Mouse (Mus musculus) CH12.LX (cell line): ENCODE results near the gene Rtn1. TPM values are rescaled to one million over a fixed set of nuclear protein-coding genes. Genes with fewer than 3 reads are reported as not detected.

Experiments used
- DNase-seq: peaks from one replicate; pipeline ENCODE4 v3.0.0-alpha.2; 2013; ENCODE audit errors: extremely low read depth
- H3K27ac ChIP-seq: 2 replicates; pipeline ENCODE4 v1.5.1; 2012; ENCODE audit warnings: low read depth, mild to moderate bottlenecking, control low read depth, moderate library complexity; ENCODE audit not compliant: insufficient read depth
- H3K27me3 ChIP-seq: replicated peaks from 2 replicates; pipeline ENCODE3; 2012; ENCODE audit warnings: inconsistent platforms
- H3K36me3 ChIP-seq, 2 experiments: replicated peaks in 1 of 2; 2 replicates each; pipeline versions ENCODE3 to v1.6.1; 2012; ENCODE audit warnings: inconsistent platforms in 1 of 2, low read length in 1 of 2, mild to moderate bottlenecking in 1 of 2, mixed read lengths in 1 of 2, moderate library complexity in 1 of 2; ENCODE audit not compliant: control insufficient read depth in 1 of 2, insufficient read depth in 1 of 2
- H3K4me1 ChIP-seq, 2 experiments: 2 replicates each; pipeline ENCODE4 v1.6.1; 2012; ENCODE audit warnings: inconsistent platforms in 1 of 2, moderate library complexity in 1 of 2; ENCODE audit not compliant: insufficient read depth in 2 of 2, control insufficient read depth in 1 of 2
- H3K4me2 ChIP-seq: 2 replicates; pipeline ENCODE4 v1.6.1; 2012; ENCODE audit warnings: low read depth, mild to moderate bottlenecking, control low read depth; ENCODE audit not compliant: poor library complexity, insufficient read depth, severe bottlenecking
- H3K4me3 ChIP-seq, 3 experiments: fragments of 150-350 bp in 1 of 3; sonication (generic) in 1 of 3; replicated peaks in 1 of 3; 2 replicates each; pipeline versions ENCODE3 to v1.5.1; 2011 to 2012; ENCODE audit warnings: low read depth in 2 of 3, low read length in 2 of 3, mild to moderate bottlenecking in 2 of 3, moderate library complexity in 2 of 3, control low read depth in 1 of 3, improper control_type of control experiment in 1 of 3, inconsistent platforms in 1 of 3, mixed read lengths in 1 of 3; ENCODE audit not compliant: poor library complexity in 1 of 3
- H3K79me2 ChIP-seq: replicated peaks from 2 replicates; pipeline ENCODE4 v1.6.1; 2012; ENCODE audit warnings: mild to moderate bottlenecking, moderate library complexity; ENCODE audit not compliant: control insufficient read depth, poor library complexity, insufficient read depth, severe bottlenecking; ENCODE audit errors: extremely low read depth
- H3K9ac ChIP-seq: 2 replicates; pipeline ENCODE4 v1.6.1; 2012; ENCODE audit warnings: low read depth, mild to moderate bottlenecking, control low read depth, moderate library complexity; ENCODE audit not compliant: insufficient read depth
- H3K9me3 ChIP-seq: replicated peaks from 2 replicates; pipeline ENCODE3; 2012; ENCODE audit warnings: low read length, inconsistent platforms, mixed read lengths
- CHD1 ChIP-seq: IDR thresholded peaks from 2 replicates; pipeline ENCODE4 v1.6.1; 2012; ENCODE audit warnings: low read depth, low read length, improper control_type of control experiment, inconsistent platforms
- E2F4 ChIP-seq: IDR thresholded peaks from 2 replicates; pipeline ENCODE4 v1.6.1; 2011; ENCODE audit warnings: low read depth, low read length, improper control_type of control experiment; ENCODE audit not compliant: insufficient replicate concordance
- ELF1 ChIP-seq: IDR thresholded peaks from 2 replicates; pipeline ENCODE4 v1.6.1; 2014; ENCODE audit warnings: low read depth, mild to moderate bottlenecking, inconsistent platforms, low read length, improper control_type of control experiment
- EP300 ChIP-seq: IDR thresholded peaks from 2 replicates; pipeline ENCODE4 v1.6.1; 2011; ENCODE audit warnings: low read length, improper control_type of control experiment
- GABPA ChIP-seq: IDR thresholded peaks from 2 replicates; pipeline ENCODE4 v1.6.1; 2012; ENCODE audit warnings: low read depth, low read length, improper control_type of control experiment, inconsistent platforms; ENCODE audit not compliant: insufficient replicate concordance
- HCFC1 ChIP-seq: IDR thresholded peaks from 2 replicates; pipeline ENCODE4 v1.6.1; 2012; ENCODE audit warnings: low read depth, mild to moderate bottlenecking, inconsistent platforms, low read length, improper control_type of control experiment
- JUN ChIP-seq: IDR thresholded peaks from 2 replicates; pipeline ENCODE4 v1.6.1; 2011; ENCODE audit warnings: low read depth, mild to moderate bottlenecking, low read length, improper control_type of control experiment, moderate library complexity; ENCODE audit not compliant: insufficient read depth
- JUND ChIP-seq: conservative IDR thresholded peaks from 2 replicates; pipeline ENCODE4 v1.6.1; 2011; ENCODE audit warnings: low read depth, low read length, improper control_type of control experiment
- KAT2A ChIP-seq: IDR thresholded peaks from 2 replicates; pipeline ENCODE4 v1.6.1; 2012; ENCODE audit warnings: low read length, improper control_type of control experiment, inconsistent platforms; ENCODE audit not compliant: insufficient replicate concordance
- MAFK ChIP-seq: IDR thresholded peaks from 2 replicates; pipeline ENCODE4 v1.6.1; 2011; ENCODE audit warnings: low read length, improper control_type of control experiment; ENCODE audit not compliant: insufficient replicate concordance
- MAZ ChIP-seq: IDR thresholded peaks from 2 replicates; pipeline ENCODE4 v1.6.1; 2012; ENCODE audit warnings: low read depth, mild to moderate bottlenecking, inconsistent platforms, low read length, improper control_type of control experiment, moderate library complexity
- MYC ChIP-seq: IDR thresholded peaks from 2 replicates; pipeline ENCODE4 v1.6.1; 2011; ENCODE audit warnings: low read depth, mild to moderate bottlenecking, improper control_type of control experiment, low read length
- NELFE ChIP-seq: IDR thresholded peaks from 2 replicates; pipeline ENCODE4 v1.6.1; 2011; ENCODE audit warnings: low read depth, low read length, improper control_type of control experiment
- NRF1 ChIP-seq: IDR thresholded peaks from 2 replicates; pipeline ENCODE4 v1.6.1; 2014; ENCODE audit warnings: low read depth, mild to moderate bottlenecking, inconsistent platforms, low read length, improper control_type of control experiment, moderate library complexity
- PAX5 ChIP-seq: IDR thresholded peaks from 2 replicates; pipeline ENCODE4 v1.6.1; 2012; ENCODE audit warnings: low read length, inconsistent platforms, mixed read lengths
- RAD21 ChIP-seq: IDR thresholded peaks from 2 replicates; pipeline ENCODE4 v1.6.1; 2011; ENCODE audit warnings: low read depth, mild to moderate bottlenecking, low read length, improper control_type of control experiment, moderate library complexity
- RCOR1 ChIP-seq: conservative IDR thresholded peaks from 2 replicates; pipeline ENCODE4 v1.6.1; 2012; ENCODE audit warnings: low read depth, mild to moderate bottlenecking, inconsistent platforms, low read length, improper control_type of control experiment
- TCF12 ChIP-seq: IDR thresholded peaks from 2 replicates; pipeline ENCODE4 v1.6.1; 2014; ENCODE audit warnings: low read depth, mild to moderate bottlenecking, inconsistent platforms, low read length, improper control_type of control experiment
- USF1 ChIP-seq: IDR thresholded peaks from 2 replicates; pipeline ENCODE4 v1.6.1; 2014; ENCODE audit warnings: low read depth, mild to moderate bottlenecking, inconsistent platforms, low read length, improper control_type of control experiment
- ZC3H11A ChIP-seq: IDR thresholded peaks from 2 replicates; pipeline ENCODE4 v1.6.1; 2012; ENCODE audit warnings: low read depth, mild to moderate bottlenecking, inconsistent platforms, low read length, improper control_type of control experiment
- ZNF384 ChIP-seq: IDR thresholded peaks from 2 replicates; pipeline ENCODE4 v1.6.1; 2012; ENCODE audit warnings: low read depth, low read length, improper control_type of control experiment, inconsistent platforms
- dilution Hi-C: fragments of 300-500 bp; cut with MboI; formaldehyde crosslinking; loops from 2 replicates; pipeline ENCODE4 v1.14.3; 2020; ENCODE audit warnings: low sequenced_read_pairs; ENCODE audit not compliant: extremely low pct_unique_long_range_greater_than_20kb, extremely low pct_ligation_motif_present
- in situ Hi-C: fragments of 300-500 bp; cut with MboI; formaldehyde crosslinking; loops from 3 replicates; pipeline ENCODE4 v1.14.3; 2019; ENCODE audit warnings: low sequenced_read_pairs, low pct_ligation_motif_present, low pct_unique_long_range_greater_than_20kb, mixed read lengths
- polyA plus RNA-seq: library from polyadenylated mRNA; unstranded; fragments of >175 nt; gene quantifications from 2 replicates; pipeline ENCODE4 v1.2.1, GENCODE M21; 2012; ENCODE audit warnings: low read depth; ENCODE audit not compliant: insufficient read length
- total RNA-seq, 2 experiments: library from RNA; depleted of rRNA; stranded (reverse); fragments of 300-350 nt in 1 of 2; fragments of >200 nt in 1 of 2; gene quantifications; 2 replicates each; pipeline ENCODE4 v1.2.3; 2012 to 2014

Gene Rtn1
- total and polyA plus RNA-seq, 3 experiments: 0.08 to 0.17 TPM; not detected in 1

DNA sequence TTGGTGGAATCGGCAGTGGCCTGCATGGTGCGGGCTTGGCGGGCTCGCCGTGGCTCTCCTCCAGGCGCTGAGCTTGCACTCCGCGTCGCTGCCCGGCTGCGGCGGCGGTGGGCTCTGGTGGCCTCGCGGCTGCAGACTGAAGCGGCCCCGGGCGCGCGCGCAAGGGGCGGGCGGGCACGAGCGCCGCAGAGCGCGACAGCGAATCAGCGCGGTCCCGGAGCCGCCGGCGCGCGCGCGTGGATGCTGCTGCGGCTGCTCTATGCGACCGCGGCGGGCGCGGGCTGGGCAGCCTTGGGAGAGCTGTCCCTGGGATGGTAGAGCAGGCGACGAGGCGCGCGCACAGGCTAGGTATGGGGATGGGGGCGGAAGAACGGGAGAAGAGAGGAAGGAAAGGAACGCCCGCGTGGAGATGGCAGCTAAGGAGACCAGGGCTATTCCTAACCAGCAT is 172.3 kb downstream of the Rtn1 start:
- dilution Hi-C loops (no loop called here), in situ Hi-C loops (no loop called here)
- H3K27ac ChIP-seq: no peak overlapping the region
- no peak for DNase-seq
- no peak overlapping the region for H3K9ac ChIP-seq
- H3K79me2 ChIP-seq: no peaks in the 10 kb centered on the region
- peaks cover 0 to 30% of the 10 kb centered on the region in 2 experiments; a peak in 2 of 4 replicates for H3K4me1 ChIP-seq
- no peak for TF ChIP-seq MYC
- no peak for TF ChIP-seq ZC3H11A
- no peak for TF ChIP-seq MAFK
- TF ChIP-seq ELF1: no peak
- TF ChIP-seq RAD21: no peak
- TF ChIP-seq CHD1: no peak
- TF ChIP-seq NRF1: no peak
- no peak for TF ChIP-seq HCFC1
- TF ChIP-seq GABPA: no peak
- H3K4me3 ChIP-seq: no peak overlapping the region
- H3K4me2 ChIP-seq: no peak overlapping the region
- peaks cover 2% of the 10 kb centered on the region for H3K9me3 ChIP-seq
- H3K27me3 ChIP-seq: no peaks in the 10 kb centered on the region
- H3K36me3 ChIP-seq: no peaks in the 10 kb centered on the region

DNA sequence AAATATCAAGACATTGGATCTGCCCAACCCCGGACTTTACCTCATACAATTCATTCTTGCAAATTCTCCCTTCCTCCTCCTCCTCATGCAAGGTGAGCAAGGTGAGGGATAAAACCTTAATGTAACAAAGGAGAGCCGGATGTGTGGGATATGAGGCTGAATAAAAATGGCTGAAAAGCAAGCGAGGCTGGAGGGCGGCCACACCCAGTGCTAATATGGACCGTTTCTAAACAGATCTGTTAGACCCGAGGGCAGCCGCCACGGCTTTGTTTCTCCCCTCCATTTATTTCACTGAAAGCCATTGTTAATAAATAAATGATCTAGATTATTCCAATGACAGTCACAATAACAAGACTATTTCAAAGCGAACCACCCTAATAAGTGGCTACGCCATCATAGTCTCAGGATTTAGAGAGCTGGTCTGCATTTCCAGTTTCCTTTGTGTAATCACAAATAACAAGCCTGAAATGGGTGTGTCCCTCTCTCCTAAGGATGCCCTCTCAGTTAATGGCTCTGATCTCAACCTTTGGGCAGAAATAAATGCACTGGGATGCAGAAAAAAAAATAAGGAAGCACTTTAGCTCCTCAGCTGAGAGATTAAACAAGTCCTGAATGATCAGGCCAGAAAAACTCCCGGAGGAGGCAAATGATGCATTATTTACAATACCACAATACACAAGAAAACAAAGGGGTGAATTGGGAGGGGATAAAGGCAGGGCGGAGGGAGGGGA is 173.1 kb downstream of the Rtn1 start:
- no peak overlapping the region for H3K4me2 ChIP-seq
- peaks cover 0 to 33% of the 10 kb centered on the region in 2 experiments; a peak in 2 of 4 replicates for H3K4me1 ChIP-seq
- H3K9me3 ChIP-seq: peaks cover 2% of the 10 kb centered on the region
- no peaks in the 10 kb centered on the region for H3K36me3 ChIP-seq
- in situ Hi-C loops: no loop called here
- H3K27me3 ChIP-seq: no peaks in the 10 kb centered on the region
- no peak overlapping the region for H3K27ac ChIP-seq
- dilution Hi-C loops: no loop called here
- DNase-seq: no peak
- H3K4me3 ChIP-seq: no peak overlapping the region
- H3K79me2 ChIP-seq: no peaks in the 10 kb centered on the region
- H3K9ac ChIP-seq: no peak overlapping the region
- TF ChIP-seq E2F4: no peak
- no peak for TF ChIP-seq NELFE
- no peak for TF ChIP-seq JUN
- no peak for TF ChIP-seq EP300
- no peak for TF ChIP-seq JUND
- no peak for TF ChIP-seq MAFK
- TF ChIP-seq ZNF384: no peak
- no peak for TF ChIP-seq RCOR1
- no peak for TF ChIP-seq KAT2A
- TF ChIP-seq MYC: no peak
- no peak for TF ChIP-seq ZC3H11A
- no peak for TF ChIP-seq MAZ
- TF ChIP-seq RAD21: no peak
- TF ChIP-seq PAX5: no peak
- no peak for TF ChIP-seq CHD1
- no peak for TF ChIP-seq TCF12
- no peak for TF ChIP-seq USF1
